Mouse (Mus musculus): ENCODE measurements at regions not wholly inside any gene's neighbourhood (a gene's known extent, or its start where the extent isn't known, plus 50 kb on each side); places are given as distances from the start of the nearest gene placed in this dataset.
A peak's percentile ranks its signal among the peaks of the same experiment; 100 is the strongest.

DNA sequence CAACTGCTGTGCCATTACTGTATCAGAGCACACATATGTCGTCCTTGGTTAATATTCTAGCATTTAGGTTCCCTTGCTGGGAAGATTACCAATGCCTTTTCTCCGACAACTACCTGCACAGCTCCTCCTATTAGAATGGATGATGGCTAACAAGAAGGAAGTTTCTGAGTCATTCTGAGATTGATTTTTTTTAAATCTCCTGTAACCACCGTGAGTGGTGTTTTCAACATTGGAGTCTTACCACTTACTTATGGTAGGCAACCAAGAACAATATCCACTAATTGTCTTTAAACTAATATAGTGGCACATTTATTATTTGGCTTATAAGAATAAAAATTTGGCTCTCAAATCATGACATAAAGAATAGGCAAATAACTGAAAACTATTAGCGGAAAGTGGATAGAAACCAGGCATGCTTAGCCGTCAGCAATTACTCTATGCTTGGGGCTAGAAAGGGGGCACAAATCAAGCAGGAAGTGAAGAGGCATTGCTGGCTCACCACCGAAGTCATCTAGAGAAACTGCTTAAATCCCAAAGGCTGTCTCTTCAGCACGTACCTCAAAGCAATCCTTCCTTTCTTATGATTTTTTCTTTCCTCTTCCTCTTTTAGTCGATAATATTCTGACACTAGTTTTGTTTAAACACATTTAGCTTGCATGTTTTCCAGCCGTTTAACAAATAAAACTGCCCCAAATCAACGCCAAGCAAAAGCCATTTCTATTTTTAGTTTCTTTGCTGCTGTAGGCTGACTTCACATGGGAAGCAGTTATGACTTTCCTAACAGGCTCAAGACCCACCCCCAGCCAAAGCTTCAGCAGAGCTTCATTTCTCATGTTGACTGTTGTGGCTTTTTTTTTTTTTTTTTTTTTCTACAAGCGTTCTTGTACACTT lies 484.8 kb upstream of the Gm7489 start:
- DNase-seq: peak; percentile 45

DNA sequence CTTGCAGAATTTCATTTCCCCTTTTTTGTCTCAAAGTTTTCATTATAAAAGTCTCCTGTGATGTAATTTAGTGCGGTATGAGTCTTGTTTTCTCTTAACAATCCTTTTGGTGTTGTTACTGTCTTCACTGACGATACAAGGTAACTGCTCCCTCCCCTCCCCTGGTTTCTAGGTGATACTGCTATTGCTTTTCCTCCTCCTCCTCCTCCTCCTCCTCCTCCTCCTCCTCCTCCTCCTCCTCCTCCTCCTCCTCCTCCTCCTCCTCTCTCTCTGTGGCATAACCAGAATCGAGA lies 484.2 kb upstream of the Gm7489 start:
- no peak for DNase-seq

All from lung, postnatal 36 days (tissue).